Mouse (Mus musculus) skeletal muscle tissue, postnatal 0 days (tissue): ENCODE results near the gene Usp11. TPM values are rescaled to one million over a fixed set of nuclear protein-coding genes. Genes with fewer than 3 reads are reported as not detected.

Source experiments
- polyA plus RNA-seq: library from polyadenylated mRNA; unstranded; fragments of >200 nt; fragmentation: Nextera tagmentation; extraction: Ambion mirVana; gene quantifications from 2 replicates; pipeline ENCODE4 v1.2.1, GENCODE M21; 2015

The Usp11 gene
- polyA plus RNA-seq = 16.6 and 17.0 TPM in 2 replicates

DNA sequence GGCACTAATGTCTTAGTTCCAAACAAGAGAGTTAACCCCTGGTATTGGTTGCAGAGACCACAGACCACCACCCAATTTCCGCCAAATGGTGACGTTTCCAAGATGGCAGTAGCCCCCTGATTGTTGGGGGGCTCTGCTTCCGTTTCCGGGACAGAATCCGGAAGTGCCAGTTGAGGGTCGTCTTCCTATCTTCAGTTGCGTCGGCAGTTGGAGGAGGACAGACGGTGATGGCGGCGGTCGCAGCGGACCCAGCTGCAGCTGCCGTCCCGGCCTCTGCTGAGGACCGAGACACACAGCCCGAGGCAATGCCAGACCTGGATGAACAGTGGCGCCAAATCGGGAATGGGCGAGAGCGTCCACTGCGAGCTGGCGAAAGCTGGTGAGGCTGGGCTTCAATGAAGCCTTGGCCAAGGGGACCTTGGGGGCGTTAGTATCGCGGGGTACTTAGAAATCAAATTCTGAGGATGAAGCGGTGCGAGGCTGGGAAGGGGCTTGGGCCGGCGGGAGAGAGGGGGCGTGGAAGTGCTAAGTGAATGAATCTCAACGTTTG is at the start of gene Usp11:
Gene Usp11, plus strand, starts transcription at position 166 of the 550 bp plus-strand sequence.

DNA sequence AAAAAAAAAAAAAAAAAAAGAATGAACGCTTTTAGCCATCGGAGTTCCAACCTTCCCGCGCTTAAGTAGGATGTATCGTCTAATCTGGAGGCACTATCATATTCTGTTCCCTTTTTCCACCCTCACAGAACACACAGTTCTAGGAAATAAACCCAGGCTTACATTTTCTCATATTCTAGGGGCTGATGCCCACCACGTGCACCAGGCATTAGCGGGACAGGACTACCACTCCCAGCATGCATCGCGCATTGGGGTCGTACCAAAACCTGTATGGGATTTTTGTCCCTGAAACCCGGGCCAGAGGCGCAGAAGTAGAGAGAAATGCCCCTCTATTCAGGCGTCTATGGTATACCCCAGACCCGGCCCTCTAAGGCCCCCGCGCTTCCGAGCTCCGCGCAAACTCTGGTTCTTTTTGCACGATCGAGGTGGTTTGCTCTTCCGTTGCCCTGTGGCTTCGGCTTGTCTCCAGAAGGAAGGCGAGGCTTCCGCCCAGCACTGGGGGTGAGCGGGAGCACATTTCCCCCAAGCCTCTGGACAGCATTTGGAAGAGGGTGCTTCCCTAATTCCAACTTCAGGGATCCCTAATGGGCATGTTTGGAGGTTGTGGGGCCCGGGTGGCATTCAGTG is 45.6 kb upstream of the Usp11 start, which contains the start of gene Uba1:
Gene Uba1, plus strand, starts transcription at position 301 of the 627 bp plus-strand sequence.

DNA sequence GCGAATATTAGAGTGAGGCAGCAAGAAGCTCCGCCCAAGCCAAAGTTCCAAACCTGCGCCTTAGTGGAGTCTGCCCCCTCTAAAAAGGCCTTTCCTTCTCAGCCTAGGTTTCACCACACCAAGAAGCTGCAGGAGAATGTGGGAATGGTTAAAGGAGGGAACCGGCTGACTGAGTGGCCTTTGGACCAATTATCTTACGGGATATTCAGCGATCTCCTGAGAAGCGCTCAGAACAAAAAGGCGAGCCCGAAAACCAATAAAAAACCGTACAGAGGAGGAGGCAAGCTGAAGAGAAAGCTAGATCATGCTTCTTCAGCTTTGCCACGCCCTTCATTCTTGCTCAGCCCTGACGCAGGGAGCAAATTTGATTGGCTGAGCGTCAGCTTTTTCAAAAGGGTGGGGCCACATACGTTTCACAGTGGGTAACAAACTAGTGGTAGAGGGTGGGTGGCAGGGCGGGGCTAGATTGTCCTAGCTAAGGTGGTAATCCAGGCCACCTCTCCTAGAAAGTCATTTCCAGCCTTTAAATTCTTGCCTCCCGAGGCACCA is 16.1 kb upstream of the Usp11 start, which contains the start of gene Cdk16:
Gene Cdk16, plus strand, starts transcription at position 436 of the 549 bp plus-strand sequence.

Other genes starting within 250 kb of the Usp11 start
- 0.53 and 0.60 TPM in 2 replicates for gene Rgn, start 154.1 kb upstream of the Usp11 start, polyA plus RNA-seq
- 17.5 and 19.1 TPM in 2 replicates for gene Rbm10, start 86.4 kb upstream of the Usp11 start, polyA plus RNA-seq
- 497 and 549 TPM in 2 replicates for gene Ndufb11, start 86.3 kb upstream of the Usp11 start, polyA plus RNA-seq
- gene Uba1, start 45.6 kb upstream of the Usp11 start, polyA plus RNA-seq = 71.8 and 80.6 TPM in 2 replicates
- 113 and 114 TPM in 2 replicates for gene Cdk16, start 16.0 kb upstream of the Usp11 start, polyA plus RNA-seq
- gene Araf, start 93.9 kb downstream of the Usp11 start, polyA plus RNA-seq = 116 and 122 TPM in 2 replicates
- 7.2 and 14.8 TPM in 2 replicates for gene Timp1, start 166.3 kb downstream of the Usp11 start, polyA plus RNA-seq
- gene Syn1, start 217.1 kb downstream of the Usp11 start, polyA plus RNA-seq = 0.06 and 0.12 TPM in 2 replicates
- 10.2 and 13.6 TPM in 2 replicates for gene Cfp, start 227.6 kb downstream of the Usp11 start, polyA plus RNA-seq
- 6.7 and 7.0 TPM in 2 replicates for gene Elk1, start 246.7 kb downstream of the Usp11 start, polyA plus RNA-seq